Mouse (Mus musculus): ENCODE results near the gene Rbpjl.

DNA sequence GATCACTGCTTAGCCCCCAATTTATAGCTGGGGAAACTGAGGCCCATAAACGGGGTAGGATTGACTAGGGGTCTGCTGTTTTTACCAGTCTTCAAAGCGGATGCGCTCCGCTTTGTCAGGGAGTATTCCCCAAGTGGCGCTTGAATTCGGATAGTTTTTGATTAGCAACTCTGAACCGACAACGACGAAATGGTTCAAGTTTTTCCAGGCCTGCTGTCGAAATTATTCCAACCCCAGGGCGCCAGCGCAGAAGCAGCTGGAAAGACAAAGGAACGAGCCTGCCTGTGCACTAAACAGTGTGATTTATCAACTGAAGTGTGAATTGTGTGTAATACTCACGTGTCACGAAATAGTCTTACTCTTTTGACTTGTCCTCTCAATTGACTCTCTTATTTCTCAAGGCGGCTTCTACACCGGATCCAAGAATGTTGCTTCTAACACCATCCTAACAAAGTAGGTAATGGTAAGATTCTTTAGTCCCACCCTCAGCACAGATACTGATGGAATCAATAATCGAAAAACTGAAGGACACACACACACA, 40.6 kb downstream of the Rbpjl start, which contains the start of gene Sdc4:
- TF ChIP-seq CTCF (IDR thresholded peaks at IDR 0.05; ENCODE audit: insufficient read depth, low read depth, low read length), result no peak
- no peak for TF ChIP-seq POLR2A (IDR thresholded peaks at IDR 0.05; ENCODE audit: insufficient read depth, low read depth, low read length)

Data from olfactory bulb, adult 2 months (tissue).